ENCODE assay signal across 16 mouse cellular contexts in the genomic region with DNA sequence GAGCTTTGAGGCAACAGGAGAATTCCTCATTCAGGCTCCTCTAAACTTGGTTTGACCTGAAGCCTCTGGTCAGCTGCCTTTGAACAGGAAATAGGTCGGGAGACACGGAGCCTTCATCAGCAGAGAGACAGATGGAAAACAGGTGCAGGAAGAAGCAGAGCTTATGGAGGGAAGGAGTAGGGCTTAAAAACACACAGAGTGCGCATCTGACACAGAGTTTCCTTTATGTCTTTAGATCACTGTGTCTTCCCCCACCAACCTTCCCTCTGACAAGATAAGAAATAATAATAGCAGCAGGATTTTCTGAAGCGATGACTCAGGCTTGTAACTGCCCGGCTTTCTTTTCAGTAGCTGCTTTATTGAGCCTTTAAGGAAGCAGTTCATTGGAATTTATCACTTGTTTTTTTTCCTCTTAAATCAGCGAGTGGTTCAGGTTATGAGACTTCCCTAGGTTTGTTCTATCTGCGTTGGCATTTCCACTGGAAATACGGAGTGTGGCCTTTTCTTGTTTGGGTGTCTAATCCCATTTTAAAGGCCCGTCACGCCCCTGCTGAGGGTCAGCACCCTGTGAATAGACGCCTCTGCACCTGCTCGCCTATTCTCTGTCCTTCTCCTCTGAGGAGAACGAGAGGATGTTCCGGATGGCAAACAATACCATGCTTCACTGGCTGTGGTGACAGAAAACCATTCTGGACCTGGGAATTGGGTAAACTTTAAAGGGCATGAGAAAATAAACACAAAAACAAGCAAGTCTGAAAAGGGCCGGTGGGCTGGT. TPM values are rescaled to one million over a fixed set of nuclear protein-coding genes. Genes with fewer than 3 reads are reported as not detected.
DNase-seq lines count a peak whose midpoint lies in the region; ATAC-seq and TF ChIP-seq lines count a peak whose summit lies in the region.
"Had no signal": no experiment of that assay in that cellular context is flagged by ENCODE, and none has a peak within 500 bp of the region (broad histone marks: within the 10 kb centered on the region; RNA-seq: fewer than 3 reads in every experiment).

No protein-coding gene starts in this region.

- 40% methylated on average over 15 of the region's 15 CpGs for WGBS in heart, postnatal 0 days
- WGBS in heart, embryonic 11.5 days (ENCODE audit: insufficient replicate concordance): 39% methylated on average over 15 of the region's 15 CpGs
- WGBS in midbrain, embryonic 13.5 days: 4% methylated on average over 15 of the region's 15 CpGs

- H3K27ac ChIP-seq in heart, postnatal 0 days (ENCODE audit: low read depth): no peak overlapping the region
- no peak overlapping the region for H3K27ac ChIP-seq in heart, embryonic 11.5 days (ENCODE audit: low read depth, low read length)
- H3K27ac ChIP-seq in midbrain, embryonic 13.5 days: no peak overlapping the region
- H3K27ac ChIP-seq: forebrain, embryonic 12.5 days; macrophage; stomach, embryonic 15.5 days had no signal

- no peak for TF ChIP-seq CTCF in heart, postnatal 0 days (IDR thresholded peaks at IDR 0.05; ENCODE audit: low read depth)

- H3K9ac ChIP-seq in heart, postnatal 0 days (replicated peaks; ENCODE audit: low read depth, low read length): no peak overlapping the region
- H3K9ac ChIP-seq in heart, embryonic 11.5 days (ENCODE audit: low read depth, low read length): no peak overlapping the region
- H3K9ac ChIP-seq in midbrain, embryonic 13.5 days (replicated peaks): no peak overlapping the region
- H3K9ac ChIP-seq: forebrain, embryonic 12.5 days; stomach, embryonic 15.5 days had no signal

- peaks cover 9% of the 10 kb centered on the region for H3K9me3 ChIP-seq in heart, postnatal 0 days (replicated peaks; ENCODE audit: control insufficient read depth, low read length)
- H3K9me3 ChIP-seq in heart, embryonic 11.5 days (replicated peaks; ENCODE audit: control insufficient read depth, low read length): peaks cover 19% of the 10 kb centered on the region
- peaks cover 16% of the 10 kb centered on the region for H3K9me3 ChIP-seq in midbrain, embryonic 13.5 days

- intact Hi-C loops in gastrocnemius, postnatal 14 days (cut with DNase I; ENCODE audit: low total_unique reads): no loop called here

- ATAC-seq in heart, postnatal 0 days (ENCODE audit: insufficient read depth, low read depth): no peak
- ATAC-seq in heart, embryonic 11.5 days (replicated peaks; ENCODE audit: insufficient number of reproducible peaks, low FRiP score, low TSS enrichment): no peak
- ATAC-seq in CD4-positive, CD25-positive, alpha-beta regulatory T cell, adult 4 months: peak; percentile 55
- peak; percentile 71 for ATAC-seq in midbrain, embryonic 13.5 days

- peaks cover 4% of the 10 kb centered on the region; the same call in 1 of the 2 replicates for H3K4me1 ChIP-seq in heart, postnatal 0 days (ENCODE audit: control insufficient read depth, insufficient read depth)
- H3K4me1 ChIP-seq in heart, embryonic 11.5 days (ENCODE audit: control insufficient read depth, insufficient read depth, low read length): peaks cover 13% of the 10 kb centered on the region
- H3K4me1 ChIP-seq in midbrain, embryonic 13.5 days (replicated peaks): peaks cover 25% of the 10 kb centered on the region

- TF ChIP-seq EP300 in heart, postnatal 0 days (IDR thresholded peaks at IDR 0.05; ENCODE audit: low read depth): no peak

- H3K4me2 ChIP-seq in heart, postnatal 0 days (ENCODE audit: low read depth, low read length): no peak overlapping the region
- H3K4me2 ChIP-seq in heart, embryonic 11.5 days: no peak overlapping the region
- peak overlapping the region; percentile 19 for H3K4me2 ChIP-seq in midbrain, embryonic 13.5 days (replicated peaks)
- H3K4me2 ChIP-seq: forebrain, embryonic 12.5 days; liver, embryonic 11.5 days; stomach, embryonic 15.5 days had no signal

- H3K36me3 ChIP-seq in heart, postnatal 0 days (replicated peaks; ENCODE audit: control insufficient read depth, insufficient read depth, low read length): no peaks in the 10 kb centered on the region
- no peaks in the 10 kb centered on the region for H3K36me3 ChIP-seq in heart, embryonic 11.5 days (ENCODE audit: control insufficient read depth, insufficient read depth, low read length)
- H3K36me3 ChIP-seq in midbrain, embryonic 13.5 days: peaks cover 3% of the 10 kb centered on the region; the same call in 1 of the 2 replicates
- H3K36me3 ChIP-seq: forebrain, embryonic 12.5 days; stomach, embryonic 15.5 days had no signal

- H3K4me3 ChIP-seq in heart, postnatal 0 days (ENCODE audit: low read depth, low read length): no peak overlapping the region
- H3K4me3 ChIP-seq in heart, embryonic 11.5 days (ENCODE audit: low read depth, low read length): no peak overlapping the region
- H3K4me3 ChIP-seq in midbrain, embryonic 13.5 days (replicated peaks): no peak overlapping the region
- H3K4me3 ChIP-seq: forebrain, embryonic 12.5 days; stomach, embryonic 15.5 days had no signal

- peak; percentile 62 for DNase-seq in heart, postnatal 0 days (ENCODE audit: low spot score)
- peak; percentile 70 for DNase-seq in embryo, embryonic 10.5 days (ENCODE audit: low spot score)
- no peak for DNase-seq in cerebellum, postnatal 10 days
- no peak for DNase-seq in gastrocnemius, postnatal 14 days
- no peak for DNase-seq in thymus, postnatal 14 days
- DNase-seq: adrenal gland, postnatal 14 days; cerebellum, postnatal 25 days; heart, adult 18-20 months; kidney, adult 11 months had no signal

- H3K27me3 ChIP-seq in heart, postnatal 0 days (ENCODE audit: control insufficient read depth, insufficient read depth, low read length): no peaks in the 10 kb centered on the region; the same call in none of the 2 replicates
- H3K27me3 ChIP-seq in heart, embryonic 11.5 days (ENCODE audit: control insufficient read depth, insufficient read depth, low read length): peaks cover 17% of the 10 kb centered on the region
- H3K27me3 ChIP-seq in midbrain, embryonic 13.5 days: peaks cover 78% of the 10 kb centered on the region
- H3K27me3 ChIP-seq: stomach, embryonic 15.5 days had no signal

RNA-seq across cellular contexts. Expression of a gene that starts 32.7 kb away (rescaled TPM):
- total RNA-seq in heart, postnatal 0 days (2014; rRNA removed; ENCODE audit: low replicate concordance): 39.2 and 39.6 TPM in 2 replicates
- polyA plus RNA-seq in heart, postnatal 0 days (2015; fragmentation: Nextera tagmentation; extraction: Ambion mirVana): 4.8 and 5.4 TPM in 2 replicates
- 4.8 and 6.3 TPM in 2 replicates for polyA plus RNA-seq in heart, embryonic 11.5 days (2014; fragmentation: Nextera tagmentation; extraction: Ambion mirVana)
- 10 to 100 TPM in 1 of 2 experiments, 1 to 10 TPM in 1; 9.2 to 11.5 TPM for polyA plus RNA-seq in CD4-positive, CD25-positive, alpha-beta regulatory T cell, adult 4 months (2017; shearing (Covaris generic))
- 5.8 and 7.3 TPM in 2 replicates for polyA plus RNA-seq in midbrain, embryonic 13.5 days (2015; fragmentation: Nextera tagmentation; extraction: Ambion mirVana)
- total RNA-seq in gastrocnemius, postnatal 14 days (2021): 10 to 100 TPM; 33.1 to 39.9 TPM

RNA-seq across cellular contexts. Expression of a gene that starts 51.8 kb away (rescaled TPM):
- not detected in 2 replicates for total RNA-seq in heart, postnatal 0 days (2014; rRNA removed; ENCODE audit: low replicate concordance)
- polyA plus RNA-seq in heart, postnatal 0 days (2015; fragmentation: Nextera tagmentation; extraction: Ambion mirVana): 1.8 and 2.0 TPM in 2 replicates
- polyA plus RNA-seq in heart, embryonic 11.5 days (2014; fragmentation: Nextera tagmentation; extraction: Ambion mirVana): 1.4 and 3.7 TPM in 2 replicates
- polyA plus RNA-seq in CD4-positive, CD25-positive, alpha-beta regulatory T cell, adult 4 months (2017; shearing (Covaris generic)): 1 to 10 TPM; 1.9 to 3.1 TPM
- 6.0 and 9.6 TPM in 2 replicates for polyA plus RNA-seq in midbrain, embryonic 13.5 days (2015; fragmentation: Nextera tagmentation; extraction: Ambion mirVana)
- under 1 TPM in 1 of 2 experiments, not detected in 1; 0.27 TPM for total RNA-seq in gastrocnemius, postnatal 14 days (2021)
- total RNA-seq: adrenal gland, postnatal 14 days; heart, adult 18-20 months had no signal

Comparison
In these comparisons a context has a peak if more than half of its experiments do, and no peak if none do; other contexts are left out.
1. ATAC-seq: peak in CD4-positive, CD25-positive, alpha-beta regulatory T cell, adult 4 months (single experiment) and midbrain, embryonic 13.5 days (single experiment); none in heart, postnatal 0 days (single experiment) and heart, embryonic 11.5 days (single experiment).
2. DNase-seq: peak in heart, postnatal 0 days (single experiment) and embryo, embryonic 10.5 days (single experiment); none in cerebellum, postnatal 10 days (0 of 2), gastrocnemius, postnatal 14 days (single experiment) and thymus, postnatal 14 days (single experiment).